Mouse (Mus musculus) testis, adult 2 months (tissue): Measurements from ENCODE around the gene Tspo.

ENCODE experiments used
- CTCF ChIP-seq: fragments of 200-500 bp; IDR thresholded peaks from 2 replicates; pipeline ENCODE4 v1.5.1; 2012; ENCODE audit warnings: low read depth, mild to moderate bottlenecking, inconsistent platforms, low read length, moderate library complexity; ENCODE audit not compliant: control insufficient read depth, insufficient read depth, insufficient replicate concordance
- POLR2A ChIP-seq: fragments of 200-500 bp; IDR thresholded peaks from 2 replicates; pipeline ENCODE4 v1.6.1; 2012; ENCODE audit warnings: low read depth, mild to moderate bottlenecking, inconsistent platforms, low read length, moderate library complexity; ENCODE audit not compliant: control insufficient read depth

DNA sequence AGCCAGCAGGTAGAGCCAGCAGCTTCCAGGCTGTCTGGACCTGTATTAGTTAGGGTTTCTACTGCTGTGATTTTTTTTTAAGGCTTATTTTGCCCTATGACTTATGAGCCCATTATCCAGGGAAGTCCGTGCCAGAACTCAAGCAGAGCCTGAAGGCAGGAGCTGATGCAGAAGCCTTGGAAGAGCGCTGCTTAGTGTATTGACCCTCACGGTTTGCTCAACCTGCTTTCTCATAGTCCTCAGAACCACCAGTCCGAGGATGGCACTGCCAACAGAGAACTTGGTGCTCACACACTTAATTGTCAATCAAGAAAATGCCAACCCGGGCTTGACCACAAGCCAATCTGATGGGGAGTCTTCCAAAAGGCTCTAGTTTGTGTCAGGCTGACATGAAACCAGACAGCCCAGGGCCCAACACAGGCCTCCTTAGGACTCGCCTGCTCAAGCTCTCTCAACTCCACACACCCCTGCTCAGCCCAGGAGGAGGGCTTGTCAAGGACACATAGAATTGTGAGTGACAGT, 42.5 kb upstream of the Tspo start:
- no peak for TF ChIP-seq CTCF
- no peak for TF ChIP-seq POLR2A
